Mouse (Mus musculus) neural tube, embryonic 13.5 days (tissue): ENCODE results near the gene Klf11. TPM values are rescaled to one million over a fixed set of nuclear protein-coding genes. Genes with fewer than 3 reads are reported as not detected.

Experiments used
- ATAC-seq: fragments of 200-750 bp; cut with Nextera tagmentation; 2 replicates; pipeline ENCODE4 v1.8.0; 2017; ENCODE audit warnings: low read depth, mild to moderate bottlenecking, moderate TSS enrichment, moderate library complexity
- H3K27ac ChIP-seq: fragments of 300-500 bp; sonication (generic); replicated peaks from 2 replicates; pipeline ENCODE4 v1.5.1; 2015; ENCODE audit warnings: moderate library complexity, mild to moderate bottlenecking, inconsistent platforms
- H3K27me3 ChIP-seq: fragments of 300-500 bp; sonication (generic); 2 replicates; pipeline ENCODE4 v1.6.1; 2015; ENCODE audit warnings: mild to moderate bottlenecking, inconsistent platforms
- H3K36me3 ChIP-seq: fragments of 300-500 bp; sonication (generic); 2 replicates; pipeline ENCODE4 v1.6.1; 2015; ENCODE audit warnings: mild to moderate bottlenecking, inconsistent platforms
- H3K4me1 ChIP-seq: fragments of 300-500 bp; sonication (generic); replicated peaks from 2 replicates; pipeline ENCODE4 v1.6.1; 2015; ENCODE audit warnings: inconsistent platforms
- H3K4me2 ChIP-seq: fragments of 300-500 bp; sonication (generic); 2 replicates; pipeline ENCODE4 v1.6.1; 2015; ENCODE audit warnings: inconsistent platforms, mild to moderate bottlenecking, moderate library complexity
- H3K4me3 ChIP-seq: fragments of 300-500 bp; sonication (generic); 2 replicates; pipeline ENCODE4 v1.5.1; 2015; ENCODE audit warnings: mild to moderate bottlenecking, inconsistent platforms
- H3K9ac ChIP-seq: fragments of 300-500 bp; sonication (generic); 2 replicates; pipeline ENCODE4 v1.6.1; 2015; ENCODE audit warnings: moderate library complexity, mild to moderate bottlenecking, inconsistent platforms
- H3K9me3 ChIP-seq: fragments of 300-500 bp; sonication (generic); 2 replicates; pipeline ENCODE4 v1.6.1; 2016; ENCODE audit warnings: inconsistent platforms
- WGBS: fragments of 180-500 bp; shearing (Covaris S2); methylation state at CpG from one replicate; pipeline ENCODE4 v1.1.7; 2015; 5-methylcytosine and 5-hydroxymethylcytosine counted together
- polyA plus RNA-seq: library from polyadenylated mRNA; unstranded; fragments of >200 nt; fragmentation: Nextera tagmentation; extraction: Ambion mirVana; gene quantifications from 2 replicates; pipeline ENCODE4 v1.2.1, GENCODE M21; 2015

Gene Klf11
- polyA plus RNA-seq, result 14.9 and 16.9 TPM in 2 replicates

DNA sequence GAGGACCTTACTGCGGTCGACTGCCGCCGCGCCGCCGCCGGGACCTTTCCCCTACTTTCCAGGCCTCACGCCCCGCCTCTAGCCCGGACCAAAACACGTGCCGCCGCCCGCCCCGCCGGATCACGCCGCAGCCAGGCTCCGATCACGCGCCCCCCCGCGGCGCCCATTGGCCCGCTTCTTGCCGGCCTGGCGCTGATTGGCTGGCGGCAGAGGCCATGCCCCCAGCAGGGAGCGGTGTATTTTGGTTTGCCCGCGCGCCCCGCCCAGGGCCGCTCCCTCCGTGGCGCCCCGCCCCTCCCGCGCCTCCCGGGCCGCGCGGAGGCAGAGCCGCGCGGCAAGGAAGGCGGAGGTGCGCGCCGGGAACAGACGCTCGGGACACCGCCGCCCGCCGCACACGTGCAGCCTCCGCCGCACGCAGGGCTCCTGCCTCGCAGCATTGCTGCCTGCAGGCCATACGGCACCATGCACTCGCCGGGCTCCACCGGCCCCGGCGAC lies at the start of gene Klf11:
Gene Klf11, plus strand, starts transcription at position 212 of the 495 bp plus-strand sequence.
- H3K27me3 ChIP-seq, result no peaks in the 10 kb centered on the region; the same call in 1 of the 2 replicates
- no peaks in the 10 kb centered on the region for H3K9me3 ChIP-seq
- peak; percentile 91 for ATAC-seq
- H3K4me1 ChIP-seq, result peaks cover 50% of the 10 kb centered on the region
- WGBS, result 1% methylated on average over 42 of the region's 68 CpGs
- peak within 1 kb of the TSS; percentile 72 for H3K4me2 ChIP-seq
- peak within 1 kb of the TSS; percentile 94 for H3K27ac ChIP-seq
- H3K9ac ChIP-seq, result peak within 1 kb of the TSS; percentile 94
- peak within 1 kb of the TSS; percentile 78 for H3K4me3 ChIP-seq
- H3K36me3 ChIP-seq, result peaks cover 23% of the 10 kb centered on the region

DNA sequence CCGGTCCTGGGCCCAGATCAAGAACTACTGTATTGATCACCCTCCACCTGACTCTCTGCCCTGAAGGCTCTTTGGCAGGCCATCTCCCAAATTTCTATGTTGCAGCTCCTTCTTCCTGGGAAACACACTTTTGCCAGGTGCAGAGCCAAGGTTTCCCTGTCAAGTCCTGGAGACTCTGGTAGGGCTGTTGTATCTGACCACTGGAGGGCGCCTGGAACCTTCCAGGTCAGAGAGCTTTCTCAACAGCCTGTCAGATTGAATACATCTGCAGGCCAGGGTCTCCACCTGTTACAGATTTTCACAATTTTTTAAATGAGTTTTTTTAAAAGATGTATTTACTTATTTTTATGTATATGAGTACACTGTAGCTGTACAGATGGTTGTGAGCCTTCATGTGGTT lies 47.8 kb upstream of the Klf11 start:
- Histone ChIP-seq H3K9ac (no peak overlapping the region), H3K27ac (no peak overlapping the region), H3K4me1 (no peaks in the 10 kb centered on the region), H3K9me3 (no peaks in the 10 kb centered on the region), H3K27me3 (0 out of 2 replicates have a peak, but pooled peaks cover 3% of the 10 kb centered on the region), H3K4me2 (no peak overlapping the region), H3K4me3 (no peak overlapping the region), H3K36me3 (no peaks in the 10 kb centered on the region)
- 28% methylated on average over 2 of the region's 2 CpGs for WGBS
- ATAC-seq, result no peak

DNA sequence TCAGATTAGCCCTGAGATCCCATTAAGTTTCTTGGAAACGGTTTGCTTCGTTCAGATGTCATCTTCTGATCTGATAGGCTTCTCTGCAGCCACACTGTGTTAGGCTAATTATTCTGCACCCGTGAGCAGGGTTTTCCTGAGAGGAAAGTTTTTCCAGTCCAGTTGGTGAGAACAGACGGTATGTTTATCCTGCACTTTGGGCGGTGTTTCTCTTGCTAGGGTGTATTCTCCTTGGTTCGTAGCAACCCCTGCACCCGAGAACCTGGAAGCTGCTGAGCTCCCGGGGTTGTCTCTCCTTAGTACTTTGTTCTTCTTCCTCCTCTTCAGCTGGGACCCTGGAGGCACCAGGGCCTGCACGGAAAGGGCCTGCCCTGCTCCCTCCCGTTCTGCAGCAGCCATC lies 44.9 kb upstream of the Klf11 start:
- no peaks in the 10 kb centered on the region for H3K36me3 ChIP-seq
- H3K4me3 ChIP-seq, result no peak overlapping the region
- H3K9me3 ChIP-seq, result no peaks in the 10 kb centered on the region
- H3K27me3 ChIP-seq, result 0 out of 2 replicates have a peak, but pooled peaks cover 1% of the 10 kb centered on the region
- H3K27ac ChIP-seq, result no peak overlapping the region
- no peak overlapping the region for H3K9ac ChIP-seq
- no peak for ATAC-seq
- WGBS, result 66% methylated on average over 10 of the region's 10 CpGs
- H3K4me2 ChIP-seq, result no peak overlapping the region
- no peaks in the 10 kb centered on the region for H3K4me1 ChIP-seq

DNA sequence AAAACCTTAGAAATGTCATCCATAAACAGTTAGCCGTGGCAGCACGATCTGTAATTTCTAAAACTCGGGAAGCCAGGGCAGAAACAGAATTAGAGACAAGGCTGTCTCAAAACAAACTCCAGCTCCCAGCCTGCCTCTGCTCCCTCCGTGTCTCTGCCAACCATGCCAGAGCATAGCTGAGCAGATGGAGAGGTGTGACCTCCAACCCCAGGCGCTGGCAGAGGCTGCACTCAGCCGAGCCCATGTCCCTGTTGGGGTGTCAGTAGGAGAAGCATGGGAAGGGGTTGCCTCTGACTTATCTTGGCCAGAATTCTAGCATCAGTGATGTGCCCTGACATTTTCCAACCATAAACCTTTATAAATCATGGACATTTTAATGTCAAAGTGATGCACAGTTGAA lies 38.5 kb upstream of the Klf11 start:
- no peak overlapping the region for H3K27ac ChIP-seq
- H3K4me3 ChIP-seq, result no peak overlapping the region
- whole genome bisulfite sequencing, result 81% methylated on average over 6 of the region's 6 CpGs

DNA sequence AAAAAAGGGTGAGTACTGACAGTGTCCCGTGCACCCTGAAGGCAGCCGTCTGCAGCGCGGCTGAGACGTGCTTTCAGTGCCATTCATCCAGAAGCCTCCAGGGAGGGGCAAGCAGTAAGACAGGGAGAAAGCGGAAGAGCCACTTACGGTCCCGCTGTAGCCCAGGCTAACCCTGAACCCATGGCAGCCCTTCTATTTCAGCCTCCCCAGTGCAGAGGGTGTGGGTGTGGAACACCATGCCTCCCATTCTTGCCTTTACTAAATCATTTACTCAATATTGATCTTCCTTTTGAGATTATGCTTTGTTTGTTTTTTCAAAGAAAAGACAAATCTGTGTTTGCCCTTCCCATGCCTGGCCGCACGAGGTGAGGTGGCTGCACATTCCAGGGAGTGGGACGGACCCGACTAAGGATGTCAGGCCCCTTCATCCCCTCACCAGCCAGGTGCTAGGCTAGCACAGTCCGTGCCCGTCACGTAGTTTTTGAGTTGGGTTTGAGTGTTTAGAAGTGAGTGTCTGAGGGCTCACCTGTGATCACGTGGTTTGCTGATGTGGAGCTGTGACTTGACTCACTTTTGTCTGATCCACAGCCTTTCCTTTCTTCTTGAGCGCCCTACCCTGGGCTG lies 36.5 kb upstream of the Klf11 start:
- WGBS, result 82% methylated on average over 17 of the region's 17 CpGs
- no peak for ATAC-seq
- Histone ChIP-seq H3K4me2 (no peak overlapping the region), H3K4me1 (no peaks in the 10 kb centered on the region), H3K9ac (no peak overlapping the region), H3K36me3 (no peaks in the 10 kb centered on the region), H3K27me3 (no peaks in the 10 kb centered on the region), H3K9me3 (no peaks in the 10 kb centered on the region), H3K27ac (no peak overlapping the region), H3K4me3 (no peak overlapping the region)

More for the DNA sequence above, 38.5 kb upstream of the Klf11 start:
- no peak for ATAC-seq
- Histone ChIP-seq H3K36me3 (no peaks in the 10 kb centered on the region), H3K9me3 (no peaks in the 10 kb centered on the region), H3K9ac (no peak overlapping the region), H3K4me2 (no peak overlapping the region), H3K4me1 (no peaks in the 10 kb centered on the region), H3K27me3 (no peaks in the 10 kb centered on the region)

DNA sequence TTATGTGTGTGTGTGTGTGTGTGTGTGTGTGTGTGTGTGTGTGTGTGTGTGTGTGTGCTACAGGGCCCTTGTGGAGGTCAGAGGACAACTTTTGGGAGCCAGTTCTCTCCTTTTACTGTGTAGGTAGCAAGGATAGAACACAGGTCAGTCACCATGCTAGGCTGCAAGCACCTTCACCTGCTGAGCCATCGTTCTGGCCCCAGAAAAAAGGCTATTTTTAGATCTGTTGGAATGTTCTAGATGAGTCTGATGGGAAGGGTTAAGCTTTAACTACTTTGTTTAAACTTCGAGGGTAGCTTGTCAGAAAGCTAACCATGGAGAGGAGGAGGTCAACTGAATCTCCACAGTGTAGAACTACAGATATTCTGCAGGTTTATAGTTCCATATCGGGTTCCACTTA lies 35.9 kb upstream of the Klf11 start:
- no peak for ATAC-seq
- Histone ChIP-seq H3K4me3 (no peak overlapping the region), H3K27me3 (no peaks in the 10 kb centered on the region), H3K27ac (no peak overlapping the region), H3K9ac (no peak overlapping the region), H3K4me2 (no peak overlapping the region), H3K9me3 (no peaks in the 10 kb centered on the region), H3K4me1 (no peaks in the 10 kb centered on the region), H3K36me3 (no peaks in the 10 kb centered on the region)
- WGBS, result 91% methylated on average over 3 of the region's 3 CpGs

DNA sequence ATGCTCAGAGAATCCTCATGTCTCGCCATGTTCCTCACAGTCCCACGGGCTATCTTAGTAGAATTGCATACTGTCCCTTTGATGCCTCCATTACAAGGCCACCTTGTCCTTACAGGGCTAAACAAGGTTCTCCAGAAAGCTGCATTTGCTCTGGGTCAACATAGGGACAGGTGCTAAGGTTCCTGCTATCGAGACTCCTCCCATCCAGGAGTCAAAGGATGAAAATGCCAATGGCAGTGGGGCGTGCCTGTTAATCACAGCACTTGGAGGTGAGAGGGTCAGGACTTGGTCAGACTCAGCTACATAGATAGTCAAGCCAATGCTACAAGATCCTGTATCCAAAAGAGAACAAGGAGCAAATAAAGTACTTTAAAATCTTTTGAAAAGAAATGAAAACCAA lies 31.6 kb upstream of the Klf11 start:
- ATAC-seq, result no peak
- WGBS, result 86% methylated on average over 4 of the region's 4 CpGs
- no peaks in the 10 kb centered on the region for H3K36me3 ChIP-seq
- H3K27ac ChIP-seq, result no peak overlapping the region
- peaks cover 5% of the 10 kb centered on the region for H3K4me1 ChIP-seq
- H3K9ac ChIP-seq, result no peak overlapping the region
- no peaks in the 10 kb centered on the region for H3K9me3 ChIP-seq
- no peaks in the 10 kb centered on the region for H3K27me3 ChIP-seq
- no peak overlapping the region for H3K4me3 ChIP-seq
- H3K4me2 ChIP-seq, result no peak overlapping the region

DNA sequence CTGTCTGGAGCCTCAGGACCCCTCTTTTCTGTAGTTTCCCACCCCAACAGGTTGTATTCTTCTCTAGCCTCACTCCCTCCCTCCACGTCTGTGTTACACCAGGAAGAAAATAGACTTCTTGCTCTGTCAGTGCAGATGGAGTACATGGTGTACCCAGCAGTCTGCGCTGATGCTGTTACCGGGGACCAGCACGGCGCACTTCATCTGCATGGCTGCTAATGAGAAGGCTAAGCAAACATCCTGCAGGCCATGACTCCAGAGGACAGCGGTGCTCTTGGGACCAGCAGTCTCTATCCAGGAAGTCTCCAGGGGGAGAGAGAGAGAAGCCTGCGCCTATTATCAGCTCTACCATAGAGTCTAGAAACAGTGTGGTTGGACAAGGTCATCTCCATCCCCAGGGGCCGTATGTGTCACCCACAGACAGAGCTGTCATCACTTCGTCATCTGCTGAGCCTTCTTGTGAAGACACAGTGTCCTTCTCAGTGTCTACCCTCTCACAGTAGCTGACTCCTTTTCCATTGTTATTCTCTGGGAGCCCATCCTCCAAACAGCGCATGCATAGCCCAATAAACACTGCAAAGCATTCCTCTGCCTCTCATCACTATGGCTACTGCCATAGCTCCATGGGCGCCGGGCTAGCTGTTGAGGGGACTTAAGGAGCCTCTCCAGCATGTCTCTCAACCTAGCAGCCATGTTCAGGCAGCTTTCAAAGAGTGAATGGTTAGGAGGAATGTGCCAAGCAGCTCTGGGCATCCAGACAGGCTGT lies 27.4 kb upstream of the Klf11 start:
- no peaks in the 10 kb centered on the region for H3K36me3 ChIP-seq
- H3K9ac ChIP-seq, result no peak overlapping the region
- no peaks in the 10 kb centered on the region for H3K27me3 ChIP-seq
- H3K4me2 ChIP-seq, result no peak overlapping the region
- 0 out of 2 replicates have a peak, but pooled peaks have one; percentile 36 for ATAC-seq
- 59% methylated on average over 12 of the region's 12 CpGs for whole genome bisulfite sequencing
- H3K9me3 ChIP-seq, result no peaks in the 10 kb centered on the region
- peaks cover 5% of the 10 kb centered on the region for H3K4me1 ChIP-seq
- no peak overlapping the region for H3K27ac ChIP-seq
- no peak overlapping the region for H3K4me3 ChIP-seq

DNA sequence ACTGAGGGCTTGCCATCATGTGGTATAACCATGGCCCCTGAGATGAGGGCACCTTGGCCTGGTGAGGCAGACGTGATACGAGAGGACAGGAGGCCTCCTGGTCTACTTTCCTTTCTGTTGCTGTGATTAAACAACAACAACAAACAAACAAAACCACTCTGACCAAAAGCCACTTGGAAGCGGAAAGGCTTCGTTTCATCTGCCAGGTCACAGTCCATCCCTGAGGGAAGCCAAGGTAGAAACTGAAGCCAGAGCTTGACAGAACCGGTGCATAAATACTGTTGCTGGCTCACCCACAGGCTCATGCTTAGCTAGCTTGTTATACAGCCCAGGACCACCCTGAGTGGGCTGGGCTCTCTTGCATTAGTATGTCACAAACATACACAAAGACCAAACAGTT lies 24.7 kb upstream of the Klf11 start:
- H3K36me3 ChIP-seq, result no peaks in the 10 kb centered on the region
- H3K4me3 ChIP-seq, result no peak overlapping the region
- H3K27me3 ChIP-seq, result no peaks in the 10 kb centered on the region
- H3K4me1 ChIP-seq, result peaks cover 5% of the 10 kb centered on the region
- no peaks in the 10 kb centered on the region for H3K9me3 ChIP-seq
- no peak for ATAC-seq
- H3K9ac ChIP-seq, result no peak overlapping the region
- whole genome bisulfite sequencing, result 96% methylated on average over 5 of the region's 5 CpGs
- H3K27ac ChIP-seq, result no peak overlapping the region
- H3K4me2 ChIP-seq, result no peak overlapping the region

DNA sequence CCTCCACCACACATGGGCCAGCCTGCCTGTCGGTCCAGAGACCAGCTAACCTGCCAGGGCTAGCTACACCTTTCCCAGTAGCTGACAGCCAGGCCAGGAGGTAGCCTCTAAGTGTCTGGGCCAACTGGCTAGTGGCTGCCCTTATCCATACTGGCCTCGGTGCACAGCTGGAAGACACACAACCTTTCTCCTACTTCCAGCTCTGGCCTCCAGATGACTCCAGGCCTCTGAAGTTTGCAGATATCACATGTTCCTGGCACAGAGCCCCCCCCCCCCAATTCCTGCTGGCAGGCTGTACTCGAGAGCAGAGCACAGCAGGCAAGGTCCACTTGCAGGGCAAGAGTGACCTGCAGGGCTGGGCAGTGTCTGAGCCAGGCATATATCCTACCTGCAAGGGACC lies 23.9 kb upstream of the Klf11 start:
- H3K9ac ChIP-seq, result no peak overlapping the region
- H3K27ac ChIP-seq, result no peak overlapping the region
- H3K36me3 ChIP-seq, result no peaks in the 10 kb centered on the region
- no peaks in the 10 kb centered on the region for H3K9me3 ChIP-seq
- H3K4me2 ChIP-seq, result no peak overlapping the region
- 65% methylated on average over 3 of the region's 3 CpGs for WGBS
- H3K4me3 ChIP-seq, result no peak overlapping the region
- no peaks in the 10 kb centered on the region for H3K27me3 ChIP-seq
- ATAC-seq, result no peak
- H3K4me1 ChIP-seq, result peaks cover 5% of the 10 kb centered on the region

DNA sequence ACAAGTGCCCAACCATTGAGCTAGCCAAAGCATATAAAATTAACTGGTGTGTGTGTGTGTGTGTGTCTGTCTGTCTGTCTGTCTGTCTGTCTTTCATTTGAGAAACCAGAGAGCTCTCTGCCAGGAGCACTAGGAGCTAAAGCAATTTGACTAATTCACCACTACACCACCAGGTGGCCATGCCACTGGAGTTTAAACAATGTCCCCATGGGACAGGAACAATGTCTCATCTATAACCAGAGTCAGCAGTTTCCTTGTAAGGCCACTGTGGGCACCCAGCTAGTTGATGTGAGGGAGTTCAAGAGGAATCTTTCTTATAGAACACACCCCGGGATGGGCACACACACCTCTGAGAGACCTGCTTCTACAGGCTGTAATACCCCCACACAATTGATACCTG lies 20.9 kb upstream of the Klf11 start:
- no peak overlapping the region for H3K9ac ChIP-seq
- 89% methylated on average over 1 of the region's 1 CpGs for WGBS
- no peaks in the 10 kb centered on the region for H3K36me3 ChIP-seq
- no peak overlapping the region for H3K4me3 ChIP-seq
- H3K27me3 ChIP-seq, result no peaks in the 10 kb centered on the region
- H3K4me1 ChIP-seq, result no peaks in the 10 kb centered on the region
- no peak for ATAC-seq
- H3K27ac ChIP-seq, result no peak overlapping the region
- H3K9me3 ChIP-seq, result no peaks in the 10 kb centered on the region
- H3K4me2 ChIP-seq, result no peak overlapping the region

DNA sequence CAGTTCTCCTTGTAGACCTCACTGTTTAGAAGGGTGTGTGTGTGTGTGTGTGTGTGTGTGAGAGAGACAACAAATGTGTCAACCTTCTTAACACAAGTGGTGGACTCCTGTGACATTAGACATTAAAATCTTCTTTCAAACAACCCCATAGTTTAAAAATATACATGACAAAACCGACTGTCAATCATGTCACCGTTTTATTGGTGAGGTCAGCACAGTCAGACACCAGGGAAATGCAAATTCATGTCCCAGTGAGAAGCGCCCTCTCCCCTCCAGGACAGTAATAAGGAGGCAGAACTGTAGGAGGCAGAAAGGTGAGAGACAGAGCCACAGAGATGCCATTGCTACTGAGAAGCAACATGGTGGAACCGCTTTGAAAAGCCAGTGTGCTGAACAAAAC lies 18.7 kb upstream of the Klf11 start:
- Histone ChIP-seq H3K4me1 (no peaks in the 10 kb centered on the region), H3K27me3 (no peaks in the 10 kb centered on the region), H3K9ac (no peak overlapping the region), H3K4me3 (no peak overlapping the region), H3K9me3 (no peaks in the 10 kb centered on the region), H3K4me2 (no peak overlapping the region), H3K27ac (no peak overlapping the region), H3K36me3 (no peaks in the 10 kb centered on the region)
- 55% methylated on average over 4 of the region's 4 CpGs for WGBS
- no peak for ATAC-seq
